Mouse (Mus musculus) forebrain, embryonic 14.5 days (tissue): Measurements from ENCODE around the gene Ltbp1. TPM values are rescaled to one million over a fixed set of nuclear protein-coding genes. Genes with fewer than 3 reads are reported as not detected.
A peak's percentile ranks its signal among the peaks of the same experiment; 100 is the strongest.

Source experiments
- ATAC-seq: fragments of 200-750 bp; cut with Nextera tagmentation; 2 replicates; pipeline ENCODE4 v1.8.0; 2017; ENCODE audit warnings: mild to moderate bottlenecking, moderate library complexity
- DNase-seq: peaks from one replicate; pipeline ENCODE4 v3.0.0-alpha.2; 2015; ENCODE audit warnings: low spot score
- H3K27ac ChIP-seq: fragments of 300-500 bp; sonication (generic); 2 replicates; pipeline ENCODE4 v1.5.1; 2014; ENCODE audit warnings: low read depth, mild to moderate bottlenecking, control low read depth, low read length, moderate library complexity
- H3K27me3 ChIP-seq: fragments of 300-500 bp; sonication (generic); replicated peaks from 2 replicates; pipeline ENCODE4 v1.6.1; 2014; ENCODE audit warnings: low read length, control low read depth, mixed read lengths; ENCODE audit not compliant: control insufficient read depth, insufficient read depth
- H3K36me3 ChIP-seq: fragments of 300-500 bp; sonication (generic); 2 replicates; pipeline ENCODE4 v1.6.1; 2014; ENCODE audit warnings: low read length, control low read depth; ENCODE audit not compliant: control insufficient read depth, insufficient read depth
- H3K4me1 ChIP-seq: fragments of 300-500 bp; sonication (generic); 2 replicates; pipeline ENCODE4 v1.6.1; 2014; ENCODE audit warnings: antibody characterized with exemption, low read length, control low read depth; ENCODE audit not compliant: control insufficient read depth, insufficient read depth
- H3K4me2 ChIP-seq: fragments of 300-500 bp; sonication (generic); 2 replicates; pipeline ENCODE4 v1.6.1; 2014; ENCODE audit warnings: mild to moderate bottlenecking, control low read depth, low read length
- H3K4me3 ChIP-seq: fragments of 300-500 bp; sonication (generic); 2 replicates; pipeline ENCODE4 v1.5.1; 2014; ENCODE audit warnings: low read depth, low read length, control low read depth
- H3K9ac ChIP-seq: fragments of 300-500 bp; sonication (generic); 2 replicates; pipeline ENCODE4 v1.6.1; 2014; ENCODE audit warnings: mild to moderate bottlenecking, low read length, control low read depth, moderate library complexity
- H3K9me3 ChIP-seq: fragments of 300-500 bp; sonication (generic); replicated peaks from 2 replicates; pipeline ENCODE4 v1.6.1; 2016; ENCODE audit warnings: low read length, control low read depth, mixed read lengths; ENCODE audit not compliant: control insufficient read depth
- WGBS: fragments of 180-500 bp; shearing (Covaris S2); extraction: QIAGEN DNeasy Blood & Tissue Kit; methylation state at CpG from one replicate; pipeline ENCODE4 v1.1.7; 2014; 5-methylcytosine and 5-hydroxymethylcytosine counted together
- polyA plus RNA-seq: library from polyadenylated mRNA; unstranded; fragments of >200 nt; fragmentation: Nextera tagmentation; extraction: Ambion mirVana; gene quantifications from 2 replicates; pipeline ENCODE4 v1.2.1, GENCODE M21; 2014

Ltbp1 gene
- polyA plus RNA-seq, 1 experiment from 2014 or later: 4.5 TPM

- Histone ChIP-seq H3K4me1 (no peaks in the 10 kb centered on the region), H3K27ac (no peak overlapping the region), H3K36me3 (no peaks in the 10 kb centered on the region), H3K4me2 (no peak overlapping the region), H3K9ac (no peak overlapping the region), H3K27me3 (no peaks in the 10 kb centered on the region), H3K4me3 (no peak overlapping the region), H3K9me3 (no peaks in the 10 kb centered on the region)
- DNase-seq: no peak
- WGBS: 7% methylated on average over 8 of the region's 8 CpGs
- no peak for ATAC-seq
These were observed 61.9 kb downstream of the Ltbp1 start for GRCm38 (mm10) chr17:75067314-75067713.

- 97% methylated on average over 5 of the region's 5 CpGs for WGBS
- ATAC-seq: no peak
These were observed 63.9 kb downstream of the Ltbp1 start for GRCm38 (mm10) chr17:75069232-75069631.

GRCm38 (mm10) chr17:75071174-75071573 lies 65.8 kb downstream of the Ltbp1 start:
- ATAC-seq: no peak
- Histone ChIP-seq H3K27me3 (no peaks in the 10 kb centered on the region), H3K36me3 (no peaks in the 10 kb centered on the region), H3K9ac (no peak overlapping the region), H3K4me3 (no peak overlapping the region), H3K4me1 (no peaks in the 10 kb centered on the region), H3K4me2 (no peak overlapping the region), H3K27ac (no peak overlapping the region), H3K9me3 (no peaks in the 10 kb centered on the region)
- 15% methylated on average over 2 of the region's 2 CpGs for WGBS
- no peak for DNase-seq

More at GRCm38 (mm10) chr17:75069232-75069631, 63.9 kb downstream of the Ltbp1 start:
- Histone ChIP-seq H3K36me3 (no peaks in the 10 kb centered on the region), H3K27ac (no peak overlapping the region), H3K27me3 (no peaks in the 10 kb centered on the region), H3K4me1 (no peaks in the 10 kb centered on the region), H3K9ac (no peak overlapping the region), H3K4me2 (no peak overlapping the region), H3K9me3 (no peaks in the 10 kb centered on the region), H3K4me3 (no peak overlapping the region)
- no peak for DNase-seq

- Histone ChIP-seq H3K36me3 (no peaks in the 10 kb centered on the region), H3K27ac (no peak overlapping the region), H3K9ac (no peak overlapping the region), H3K4me3 (no peak overlapping the region), H3K27me3 (no peaks in the 10 kb centered on the region), H3K9me3 (no peaks in the 10 kb centered on the region), H3K4me2 (no peak overlapping the region), H3K4me1 (no peaks in the 10 kb centered on the region)
- DNase-seq (no peak), ATAC-seq (no peak)
- 94% methylated on average over 2 of the region's 2 CpGs for WGBS
These were observed 66.4 kb downstream of the Ltbp1 start for GRCm38 (mm10) chr17:75071749-75072148.

- Histone ChIP-seq H3K27me3 (no peaks in the 10 kb centered on the region), H3K4me3 (no peak overlapping the region), H3K4me2 (no peak overlapping the region), H3K9me3 (no peaks in the 10 kb centered on the region), H3K27ac (no peak overlapping the region), H3K9ac (no peak overlapping the region), H3K36me3 (no peaks in the 10 kb centered on the region), H3K4me1 (no peaks in the 10 kb centered on the region)
- DNase-seq (no peak), ATAC-seq (no peak)
- 54% methylated on average over 8 of the region's 8 CpGs for WGBS
These were observed 68.5 kb downstream of the Ltbp1 start for GRCm38 (mm10) chr17:75073887-75074286.

GRCm38 (mm10) chr17:75074978-75075699 lies 69.8 kb downstream of the Ltbp1 start:
- Histone ChIP-seq H3K9me3 (no peaks in the 10 kb centered on the region), H3K27me3 (no peaks in the 10 kb centered on the region), H3K9ac (no peak overlapping the region), H3K4me2 (no peak overlapping the region), H3K27ac (no peak overlapping the region), H3K4me3 (no peak overlapping the region), H3K4me1 (no peaks in the 10 kb centered on the region), H3K36me3 (no peaks in the 10 kb centered on the region)
- peak; percentile 29 for DNase-seq
- no peak for ATAC-seq
- 67% methylated on average over 19 of the region's 19 CpGs for WGBS

- no peaks in the 10 kb centered on the region for H3K36me3 ChIP-seq
- H3K9ac ChIP-seq: no peak overlapping the region
- 83% methylated on average over 2 of the region's 2 CpGs for WGBS
- H3K4me1 ChIP-seq: peaks cover 3% of the 10 kb centered on the region; the same call in 1 of the 2 replicates
- DNase-seq (no peak), ATAC-seq (no peak)
- H3K27me3 ChIP-seq: no peaks in the 10 kb centered on the region
- no peak overlapping the region for H3K4me2 ChIP-seq
- no peaks in the 10 kb centered on the region for H3K9me3 ChIP-seq
- H3K4me3 ChIP-seq: no peak overlapping the region
- no peak overlapping the region for H3K27ac ChIP-seq
These were observed 76.0 kb downstream of the Ltbp1 start for GRCm38 (mm10) chr17:75081401-75081800.

- ATAC-seq (peak; percentile 67; the same call in 1 of the 2 replicates), DNase-seq (peak; percentile 61)
- Histone ChIP-seq H3K9ac (no peak overlapping the region), H3K4me3 (no peak overlapping the region), H3K27ac (no peak overlapping the region), H3K36me3 (no peaks in the 10 kb centered on the region), H3K4me2 (no peak overlapping the region), H3K4me1 (peaks cover 3% of the 10 kb centered on the region; the same call in 1 of the 2 replicates), H3K9me3 (no peaks in the 10 kb centered on the region), H3K27me3 (no peaks in the 10 kb centered on the region)
These were observed 77.1 kb downstream of the Ltbp1 start for GRCm38 (mm10) chr17:75082449-75082848.

GRCm38 (mm10) chr17:75087296-75087941 lies 82.1 kb downstream of the Ltbp1 start:
- Histone ChIP-seq H3K36me3 (no peaks in the 10 kb centered on the region), H3K9ac (no peak overlapping the region), H3K27me3 (no peaks in the 10 kb centered on the region), H3K9me3 (no peaks in the 10 kb centered on the region), H3K4me2 (no peak overlapping the region), H3K4me3 (no peak overlapping the region), H3K27ac (no peak overlapping the region), H3K4me1 (peaks cover 3% of the 10 kb centered on the region; the same call in 1 of the 2 replicates)
- DNase-seq: peak; percentile 78
- ATAC-seq: peak; percentile 57
- 63% methylated on average over 10 of the region's 10 CpGs for WGBS
